Mouse (Mus musculus) layer of hippocampus, adult 2 months (tissue): ENCODE measurements at regions not wholly inside any gene's neighbourhood (a gene's known extent, or its start where the extent isn't known, plus 50 kb on each side); places are given as distances from the start of the nearest gene placed in this dataset.

Experiments
- DNase-seq, 2 experiments: peaks; one replicate each; pipeline ENCODE4 v3.0.0; 2022; ENCODE audit warnings: low spot score in 2 of 2
- H3K27ac ChIP-seq: fragments of 200-600 bp; 2 replicates; pipeline ENCODE4 v1.8.1; 2022
- H3K4me3 ChIP-seq: fragments of 200-600 bp; 2 replicates; pipeline ENCODE4 v1.8.1; 2022; ENCODE audit warnings: mild to moderate bottlenecking
- CTCF ChIP-seq: fragments of 200-600 bp; conservative IDR thresholded peaks from 2 replicates; pipeline ENCODE4 v1.8.1; 2022; ENCODE audit warnings: antibody characterized with exemption, mild to moderate bottlenecking, moderate library complexity

DNA sequence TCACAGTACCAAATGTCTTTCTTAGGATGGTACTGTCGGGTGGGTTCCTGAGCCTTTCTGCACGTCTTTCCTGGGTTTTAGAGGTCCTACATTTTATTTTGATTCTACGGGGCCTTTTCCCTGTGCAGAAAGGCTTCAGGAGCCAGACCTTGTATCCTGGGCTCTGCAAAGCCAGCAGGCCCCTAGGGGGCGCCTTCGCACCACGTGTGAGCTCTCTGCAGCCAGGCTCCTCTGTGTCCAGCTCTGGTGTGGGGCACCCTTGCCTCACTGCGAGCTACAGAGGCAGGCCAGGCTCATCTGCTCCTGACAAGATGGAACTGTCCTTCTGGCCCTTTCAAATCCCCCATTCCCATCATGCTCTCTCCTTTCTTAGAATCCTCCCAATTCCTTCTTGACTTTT lies 53.3 kb upstream of the Usp3 start:
- TF ChIP-seq CTCF, result peak; percentile 100
- H3K27ac ChIP-seq, result no peak overlapping the region
- peak; percentile 87 to 95 for DNase-seq
- no peak overlapping the region for H3K4me3 ChIP-seq

DNA sequence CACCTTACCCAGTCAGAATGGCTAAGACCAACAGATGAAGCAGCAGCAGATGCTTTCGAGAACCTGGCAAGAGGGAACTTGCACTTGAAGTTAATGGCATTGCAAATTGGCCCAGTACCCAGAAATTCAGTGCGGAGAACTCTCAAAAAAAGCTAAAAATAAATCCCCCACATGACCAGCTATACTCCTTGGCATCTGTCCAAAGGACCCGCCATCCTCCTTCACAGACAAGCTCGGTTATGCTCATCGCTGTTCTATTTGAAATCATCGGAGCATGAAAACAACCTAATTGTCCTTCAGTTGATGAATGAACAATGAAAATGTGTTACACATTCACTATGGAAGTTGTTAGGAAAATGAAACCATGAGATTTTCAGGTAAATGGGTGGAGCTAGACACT lies 58.4 kb upstream of the Usp3 start:
- Histone ChIP-seq H3K27ac (no peak overlapping the region), H3K4me3 (no peak overlapping the region)
- no peak for TF ChIP-seq CTCF
- no peak for DNase-seq

DNA sequence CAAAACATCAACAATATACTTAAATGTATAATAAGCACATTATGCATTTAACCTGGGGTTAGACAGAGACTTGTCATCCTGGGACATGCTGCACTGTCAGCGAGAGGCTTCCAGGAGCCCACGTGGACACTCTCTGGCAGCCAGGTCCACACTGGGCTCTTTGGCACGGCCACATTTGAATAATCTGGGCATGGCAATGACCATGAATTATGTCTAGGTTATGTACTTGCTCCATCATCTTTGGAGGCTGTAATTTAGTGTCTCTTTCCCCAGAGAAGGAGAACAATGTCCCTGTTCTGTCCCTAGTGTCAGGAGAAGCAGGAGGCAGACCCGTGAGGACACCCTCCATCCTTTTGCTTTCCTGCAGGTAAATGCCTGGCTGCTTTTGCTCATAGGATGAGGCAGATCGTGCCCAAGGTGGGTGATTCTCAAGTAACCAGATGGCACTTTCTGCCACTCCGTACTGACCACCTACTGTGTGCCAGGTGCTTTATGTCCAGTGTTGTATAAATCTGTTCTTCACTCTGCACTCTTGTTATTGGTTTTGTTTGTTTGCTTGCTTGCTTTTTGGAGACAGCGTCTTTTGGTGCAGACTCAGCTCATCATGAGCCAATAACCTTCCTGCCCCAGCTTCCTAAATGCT lies 56.2 kb upstream of the Car12 start:
- no peak for TF ChIP-seq CTCF
- H3K4me3 ChIP-seq, result no peak overlapping the region
- DNase-seq, result no peak
- H3K27ac ChIP-seq, result no peak overlapping the region

DNA sequence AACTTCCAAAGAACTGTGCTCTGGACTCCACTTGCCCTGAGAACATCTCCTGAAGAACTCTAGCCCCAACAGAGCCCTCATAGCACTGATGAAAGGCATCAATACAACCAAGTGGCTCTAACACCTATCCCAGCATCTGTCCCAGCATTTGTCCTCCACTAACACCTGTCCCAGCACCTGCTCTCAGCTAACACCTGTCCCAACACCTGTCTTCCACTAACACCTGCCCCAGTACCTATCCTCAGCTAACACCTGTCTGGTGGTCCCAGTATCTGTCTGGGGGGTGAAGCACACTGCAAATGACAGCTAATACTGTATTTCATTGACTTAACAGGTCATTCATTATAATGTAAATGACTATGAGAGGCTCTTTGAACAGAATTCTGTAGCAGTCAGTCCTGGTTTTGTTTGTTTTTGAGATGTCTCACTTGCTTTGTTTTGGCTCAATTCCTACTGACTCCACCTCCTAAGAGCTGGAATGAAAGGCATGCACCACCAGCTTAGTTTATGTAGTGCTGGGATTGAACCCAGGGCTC lies 54.7 kb upstream of the Car12 start:
- no peak for DNase-seq
- Histone ChIP-seq H3K27ac (no peak overlapping the region), H3K4me3 (no peak overlapping the region)
- TF ChIP-seq CTCF, result no peak

DNA sequence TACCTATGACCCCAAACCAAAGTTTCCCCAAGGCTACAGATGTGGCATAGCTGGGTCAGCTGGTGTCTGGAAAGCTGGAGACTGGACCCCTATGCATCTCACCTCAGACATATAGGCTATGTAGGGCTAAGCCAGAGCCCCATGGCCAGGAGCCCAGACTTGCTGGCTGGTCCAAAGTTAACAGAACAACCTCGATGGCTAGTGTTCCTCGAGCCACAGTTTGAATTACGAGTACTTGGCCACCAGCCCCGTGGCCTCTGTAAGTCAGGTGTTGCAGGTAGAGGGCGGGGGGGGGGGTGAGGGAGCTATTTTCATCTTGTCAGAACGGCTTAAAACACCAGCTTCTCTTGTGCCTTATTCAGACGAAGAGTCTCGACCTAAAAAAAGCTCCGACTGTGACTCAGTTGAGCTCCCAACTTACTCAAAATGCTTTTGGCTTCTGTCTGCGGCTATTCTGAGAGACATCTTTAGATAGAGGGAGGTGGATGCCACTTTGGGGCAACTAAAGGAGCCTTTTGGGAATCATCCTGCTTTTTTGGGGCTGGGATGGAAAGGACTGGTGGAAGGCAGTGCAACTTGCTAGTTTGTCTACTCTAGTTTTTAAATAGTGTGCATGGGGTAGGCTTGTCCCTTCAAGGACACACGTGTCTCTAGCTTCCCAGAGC lies 53.6 kb upstream of the Car12 start:
- Histone ChIP-seq H3K27ac (no peak overlapping the region), H3K4me3 (no peak overlapping the region)
- TF ChIP-seq CTCF, result no peak
- DNase-seq, result no peak

DNA sequence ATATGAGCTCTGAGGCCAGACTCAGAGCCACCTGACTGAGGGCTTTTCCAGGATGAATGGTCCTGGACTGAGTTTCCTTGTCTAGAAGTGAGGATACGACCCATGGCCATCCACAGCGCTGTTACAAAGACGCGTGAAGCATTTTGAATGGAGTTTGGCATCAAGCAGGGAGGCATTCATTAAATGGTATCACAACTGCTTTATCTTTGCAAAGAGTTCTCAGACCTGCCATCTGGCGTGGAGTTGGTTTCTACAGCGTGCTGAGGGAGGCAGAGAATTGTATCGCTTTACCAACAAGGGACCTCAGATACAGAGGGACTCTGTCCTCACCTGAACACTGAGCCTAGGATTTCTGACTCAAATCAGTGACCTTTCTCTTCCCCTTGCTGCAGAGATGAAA lies 51.9 kb upstream of the Car12 start:
- H3K27ac ChIP-seq, result peak overlapping the region; percentile 51; the same call in 1 of the 2 replicates
- DNase-seq, result peak; percentile 14 to 31
- TF ChIP-seq CTCF, result no peak

DNA sequence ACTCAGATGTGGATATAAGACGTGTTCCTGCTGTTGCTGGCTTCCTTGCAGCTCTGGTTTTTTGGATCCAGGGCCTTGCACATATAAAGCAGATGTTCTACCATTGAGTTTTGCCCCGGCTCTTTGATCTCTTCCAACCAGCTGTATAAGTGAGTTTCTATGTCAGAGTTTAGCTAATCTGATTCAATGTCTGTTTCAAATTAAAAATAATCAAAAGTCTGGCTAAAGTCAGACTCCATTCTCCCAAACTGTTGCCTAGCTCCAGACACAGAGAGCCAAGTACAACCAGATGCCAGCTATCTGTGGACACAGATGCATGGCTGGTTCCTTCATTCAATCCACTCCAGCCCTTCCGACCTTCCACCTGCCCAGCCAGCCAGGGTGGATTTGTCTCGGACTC lies 51.0 kb upstream of the Car12 start:
- Histone ChIP-seq H3K27ac (peak overlapping the region; percentile 59), H3K4me3 (no peak overlapping the region)
- no peak for TF ChIP-seq CTCF
- no peak for DNase-seq

More for the DNA sequence above, 51.9 kb upstream of the Car12 start:
- no peak overlapping the region for H3K4me3 ChIP-seq
